Mouse (Mus musculus) heart, embryonic 11.5 days (tissue): ENCODE measurements around the gene Pcsk5. TPM values are rescaled to one million over a fixed set of nuclear protein-coding genes. Genes with fewer than 3 reads are reported as not detected.

Experiments
- ATAC-seq: fragments of 200-750 bp; cut with Nextera tagmentation; replicated peaks from 2 replicates; pipeline ENCODE4 v1.8.0; 2017; ENCODE audit warnings: moderate library complexity; ENCODE audit not compliant: insufficient number of reproducible peaks, low FRiP score, low TSS enrichment
- H3K27ac ChIP-seq: fragments of 300-500 bp; sonication (generic); 2 replicates; pipeline ENCODE4 v1.5.1; 2014; ENCODE audit warnings: mild to moderate bottlenecking, low read depth, low read length
- H3K27me3 ChIP-seq: fragments of 300-500 bp; sonication (generic); 2 replicates; pipeline ENCODE4 v1.6.1; 2014; ENCODE audit warnings: mild to moderate bottlenecking, low read length, mixed read lengths; ENCODE audit not compliant: control insufficient read depth, insufficient read depth
- H3K36me3 ChIP-seq: fragments of 300-500 bp; sonication (generic); 2 replicates; pipeline ENCODE4 v1.6.1; 2014; ENCODE audit warnings: mild to moderate bottlenecking, low read length, moderate library complexity, mixed read lengths; ENCODE audit not compliant: control insufficient read depth, insufficient read depth
- H3K4me1 ChIP-seq: fragments of 300-500 bp; sonication (generic); 2 replicates; pipeline ENCODE4 v1.6.1; 2014; ENCODE audit warnings: low read length; ENCODE audit not compliant: control insufficient read depth, insufficient read depth
- H3K4me2 ChIP-seq: fragments of 300-500 bp; sonication (generic); 2 replicates; pipeline ENCODE4 v1.6.1; 2014; ENCODE audit warnings: mild to moderate bottlenecking, moderate library complexity
- H3K4me3 ChIP-seq: fragments of 300-500 bp; sonication (generic); 2 replicates; pipeline ENCODE4 v1.5.1; 2014; ENCODE audit warnings: low read depth, low read length
- H3K9ac ChIP-seq: fragments of 300-500 bp; sonication (generic); 2 replicates; pipeline ENCODE4 v1.6.1; 2014; ENCODE audit warnings: mild to moderate bottlenecking, low read depth, low read length, moderate library complexity
- H3K9me3 ChIP-seq: fragments of 300-500 bp; sonication (generic); replicated peaks from 2 replicates; pipeline ENCODE4 v1.6.1; 2016; ENCODE audit warnings: low read length; ENCODE audit not compliant: control insufficient read depth
- WGBS: fragments of 180-500 bp; shearing (Covaris S2); extraction: QIAGEN DNeasy Blood & Tissue Kit; methylation state at CpG from one replicate; pipeline ENCODE4 v1.1.7; 2014; ENCODE audit not compliant: insufficient replicate concordance; 5-methylcytosine and 5-hydroxymethylcytosine counted together
- polyA plus RNA-seq: library from polyadenylated mRNA; unstranded; fragments of >200 nt; fragmentation: Nextera tagmentation; extraction: Ambion mirVana; gene quantifications from 2 replicates; pipeline ENCODE4 v1.2.1, GENCODE M21; 2014

Gene Pcsk5
- polyA plus RNA-seq, 1 experiment from 2014 or later, result 22.4 TPM

DNA sequence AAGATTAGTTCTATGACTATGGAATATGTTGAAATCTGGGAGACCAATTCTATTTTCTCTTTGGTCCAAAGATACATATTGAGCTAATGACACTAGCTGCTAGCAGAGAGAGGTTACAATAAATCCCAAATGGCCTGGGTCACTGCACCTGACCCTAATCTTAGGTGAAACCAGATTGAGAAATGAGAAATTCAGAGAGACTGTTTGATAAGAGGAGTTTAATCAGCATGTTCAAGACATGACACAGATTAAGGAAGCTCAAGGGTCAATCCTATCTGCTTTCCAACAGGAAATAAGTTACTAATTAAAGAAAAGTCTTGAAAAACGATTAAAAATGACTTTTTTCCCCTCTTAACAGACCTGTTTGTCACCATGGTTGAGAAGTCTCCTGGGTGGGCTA lies 96.0 kb downstream of the Pcsk5 start:
- no peak for ATAC-seq
- Histone ChIP-seq H3K9me3 (no peaks in the 10 kb centered on the region), H3K4me2 (no peak overlapping the region), H3K27me3 (no peaks in the 10 kb centered on the region), H3K4me1 (no peaks in the 10 kb centered on the region), H3K4me3 (no peak overlapping the region), H3K27ac (no peak overlapping the region), H3K9ac (no peak overlapping the region), H3K36me3 (no peaks in the 10 kb centered on the region)
- WGBS, result 37% methylated on average over 1 of the region's 1 CpGs

DNA sequence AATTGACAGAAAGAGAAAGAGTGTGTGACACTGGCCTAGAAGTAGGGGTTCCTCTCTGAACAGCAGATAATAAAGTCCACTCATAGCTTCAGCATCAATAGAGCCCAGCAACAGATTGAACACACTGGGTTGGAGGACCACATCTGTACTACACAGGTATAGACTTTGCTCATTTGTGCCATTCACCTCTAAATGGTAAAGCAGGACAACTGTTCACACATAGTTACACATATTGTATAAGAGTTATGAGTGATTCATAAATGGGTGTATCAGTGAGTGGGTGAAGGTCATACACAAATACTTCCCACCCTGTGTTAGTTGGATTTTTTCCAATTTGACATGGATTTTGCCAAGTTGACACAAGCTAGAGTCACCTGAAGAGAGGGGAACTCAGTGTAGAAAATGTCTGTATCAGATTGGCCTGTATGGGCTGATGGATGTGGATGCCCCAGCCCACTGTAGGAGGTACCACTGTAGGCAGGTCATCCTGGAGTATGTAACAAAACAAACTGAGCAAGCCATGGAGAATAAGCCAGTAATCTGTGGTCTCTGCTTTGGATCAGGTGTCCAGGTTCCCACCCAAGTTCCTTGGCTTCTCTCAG lies 104.7 kb downstream of the Pcsk5 start:
- H3K9ac ChIP-seq, result no peak overlapping the region
- no peaks in the 10 kb centered on the region for H3K36me3 ChIP-seq
- H3K27ac ChIP-seq, result no peak overlapping the region
- no peak for ATAC-seq
- H3K4me1 ChIP-seq, result no peaks in the 10 kb centered on the region
- H3K4me3 ChIP-seq, result no peak overlapping the region
- H3K27me3 ChIP-seq, result no peaks in the 10 kb centered on the region
- no peaks in the 10 kb centered on the region for H3K9me3 ChIP-seq
- no peak overlapping the region for H3K4me2 ChIP-seq

DNA sequence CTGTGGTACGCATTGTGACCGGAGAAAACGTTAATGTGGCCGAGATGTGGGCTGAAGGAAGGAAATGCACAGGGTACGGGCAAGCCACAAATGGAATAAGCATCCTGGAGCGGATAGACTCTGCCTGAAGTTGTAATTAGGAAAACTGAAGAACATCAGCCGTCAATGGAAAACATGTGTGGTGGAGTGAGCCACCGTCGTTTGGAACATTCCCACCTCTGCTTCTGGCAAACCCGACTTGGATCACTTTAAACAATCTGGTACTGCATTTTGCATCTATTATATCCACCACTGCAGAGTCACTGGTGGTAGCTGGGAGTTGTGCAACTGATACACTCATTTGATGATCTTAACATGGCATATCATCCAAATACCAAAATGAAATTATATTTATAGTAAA lies 120.4 kb downstream of the Pcsk5 start:
- no peak overlapping the region for H3K4me2 ChIP-seq
- H3K4me3 ChIP-seq, result no peak overlapping the region
- H3K36me3 ChIP-seq, result no peaks in the 10 kb centered on the region
- H3K9me3 ChIP-seq, result no peaks in the 10 kb centered on the region
- H3K27me3 ChIP-seq, result no peaks in the 10 kb centered on the region
- 85% methylated on average over 10 of the region's 10 CpGs for WGBS
- H3K9ac ChIP-seq, result no peak overlapping the region
- ATAC-seq, result no peak
- no peak overlapping the region for H3K27ac ChIP-seq
- H3K4me1 ChIP-seq, result peaks cover 15% of the 10 kb centered on the region

DNA sequence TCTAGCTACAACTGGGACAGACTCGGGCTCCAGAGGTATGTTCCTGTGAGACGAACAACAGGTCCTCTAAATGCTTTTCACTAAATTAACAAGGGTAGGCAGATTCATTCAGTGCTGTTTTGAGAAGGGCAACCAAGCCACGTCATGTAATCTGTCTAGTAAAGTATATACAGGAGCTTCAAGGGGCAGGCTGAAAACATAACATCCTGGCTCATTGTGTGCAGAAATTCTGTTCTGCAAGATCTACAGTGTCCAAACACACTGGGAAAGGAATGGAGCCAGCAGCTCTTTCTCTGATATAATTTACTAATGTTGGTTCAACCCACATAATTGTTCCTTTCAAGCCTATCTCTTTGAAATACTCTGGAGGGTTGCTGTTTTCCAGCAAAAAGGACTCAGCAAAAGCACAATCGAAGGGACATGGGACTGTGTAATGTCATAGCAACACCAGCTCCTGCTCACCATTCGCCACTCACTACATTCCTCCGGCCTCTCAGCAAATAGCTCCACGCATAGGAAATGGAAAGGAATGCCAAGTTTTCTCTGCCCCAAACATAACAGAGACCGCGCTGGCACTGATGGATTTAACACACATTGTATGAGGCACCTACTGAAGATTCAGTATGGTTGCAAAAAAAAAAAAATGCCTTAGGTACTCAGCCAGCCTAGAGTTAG lies 122.0 kb downstream of the Pcsk5 start:
- H3K4me1 ChIP-seq, result peaks cover 15% of the 10 kb centered on the region
- 33% methylated on average over 9 of the region's 9 CpGs for WGBS

DNA sequence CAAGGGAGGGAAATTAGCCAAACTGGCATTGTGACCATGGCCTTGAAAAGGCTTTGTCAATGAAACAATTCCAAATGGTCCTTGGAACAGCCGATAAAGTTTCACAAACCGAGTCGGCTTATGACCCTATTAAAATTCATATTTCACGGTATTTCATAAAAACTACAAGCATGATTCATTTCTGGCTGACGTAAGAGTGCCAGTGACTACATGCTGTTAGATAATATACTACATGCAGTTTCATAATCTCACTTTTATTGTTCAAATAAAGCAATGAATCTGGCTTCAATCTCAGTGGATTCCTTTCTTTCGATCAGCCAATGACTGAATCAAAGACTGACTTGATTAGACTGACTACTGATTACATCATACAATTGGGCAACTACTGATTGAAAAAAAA lies 145.8 kb downstream of the Pcsk5 start:
- no peaks in the 10 kb centered on the region for H3K9me3 ChIP-seq
- no peak overlapping the region for H3K27ac ChIP-seq
- no peaks in the 10 kb centered on the region for H3K4me1 ChIP-seq
- H3K27me3 ChIP-seq, result no peaks in the 10 kb centered on the region
- no peaks in the 10 kb centered on the region for H3K36me3 ChIP-seq
- no peak overlapping the region for H3K9ac ChIP-seq
- H3K4me2 ChIP-seq, result no peak overlapping the region
- 95% methylated on average over 6 of the region's 6 CpGs for whole genome bisulfite sequencing
- no peak for ATAC-seq
- no peak overlapping the region for H3K4me3 ChIP-seq

More for the DNA sequence above, 122.0 kb downstream of the Pcsk5 start:
- Histone ChIP-seq H3K36me3 (peaks cover 3% of the 10 kb centered on the region; the same call in 1 of the 2 replicates), H3K27me3 (no peaks in the 10 kb centered on the region), H3K4me3 (no peak overlapping the region), H3K9me3 (no peaks in the 10 kb centered on the region), H3K9ac (no peak overlapping the region), H3K27ac (peak overlapping the region; percentile 46), H3K4me2 (0 out of 2 replicates have a peak overlapping the region, but pooled peaks have one; percentile 1)
- ATAC-seq, result no peak; the same call in 1 of the 2 replicates

DNA sequence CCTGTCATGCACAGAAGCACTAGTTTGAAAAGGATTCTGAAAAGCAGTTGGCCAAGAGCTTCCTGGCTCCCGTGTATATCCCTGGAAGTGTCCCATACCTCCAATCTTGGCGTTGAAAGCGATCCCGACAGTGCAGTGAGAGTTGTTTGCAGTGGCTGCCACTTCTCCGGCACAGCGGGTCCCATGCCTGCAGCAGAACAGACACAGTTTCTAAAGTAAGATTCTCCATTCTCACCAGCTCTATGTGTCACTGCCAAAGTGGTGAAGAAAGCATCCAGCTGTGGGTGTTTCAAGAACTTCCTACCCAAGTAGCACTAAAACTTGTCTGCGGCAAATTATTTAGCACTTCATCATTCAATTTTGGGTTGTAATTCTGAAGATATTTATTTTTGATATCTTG lies 159.1 kb downstream of the Pcsk5 start:
- Histone ChIP-seq H3K9me3 (no peaks in the 10 kb centered on the region), H3K27ac (no peak overlapping the region), H3K4me3 (no peak overlapping the region), H3K4me2 (no peak overlapping the region), H3K4me1 (no peaks in the 10 kb centered on the region), H3K27me3 (no peaks in the 10 kb centered on the region), H3K36me3 (peaks cover 5% of the 10 kb centered on the region; the same call in 1 of the 2 replicates), H3K9ac (no peak overlapping the region)
- WGBS, result 67% methylated on average over 7 of the region's 7 CpGs
- no peak for ATAC-seq

DNA sequence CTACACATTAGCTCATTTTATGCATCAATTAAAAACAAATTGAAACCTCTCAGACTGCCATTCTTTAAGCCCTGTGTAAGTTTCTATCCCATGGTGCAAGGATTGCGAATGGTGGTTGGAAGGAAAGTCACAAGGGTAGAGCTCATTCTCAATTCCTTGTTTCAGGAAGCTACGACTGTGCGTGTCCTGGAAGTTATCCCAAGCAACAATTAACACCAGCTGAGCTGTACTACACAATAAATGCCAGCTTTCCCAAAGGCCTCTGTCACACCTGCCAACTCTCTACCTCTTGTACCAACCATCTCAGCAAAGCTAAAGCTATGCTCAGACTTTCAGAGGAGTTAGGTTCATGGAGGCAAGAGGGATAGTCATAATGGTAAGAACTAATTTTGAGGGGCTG lies 174.8 kb downstream of the Pcsk5 start:
- Histone ChIP-seq H3K36me3 (no peaks in the 10 kb centered on the region), H3K4me1 (no peaks in the 10 kb centered on the region), H3K27me3 (no peaks in the 10 kb centered on the region), H3K4me3 (no peak overlapping the region), H3K27ac (no peak overlapping the region), H3K4me2 (no peak overlapping the region), H3K9ac (no peak overlapping the region), H3K9me3 (no peaks in the 10 kb centered on the region)
- no peak for ATAC-seq
- 88% methylated on average over 3 of the region's 3 CpGs for WGBS

DNA sequence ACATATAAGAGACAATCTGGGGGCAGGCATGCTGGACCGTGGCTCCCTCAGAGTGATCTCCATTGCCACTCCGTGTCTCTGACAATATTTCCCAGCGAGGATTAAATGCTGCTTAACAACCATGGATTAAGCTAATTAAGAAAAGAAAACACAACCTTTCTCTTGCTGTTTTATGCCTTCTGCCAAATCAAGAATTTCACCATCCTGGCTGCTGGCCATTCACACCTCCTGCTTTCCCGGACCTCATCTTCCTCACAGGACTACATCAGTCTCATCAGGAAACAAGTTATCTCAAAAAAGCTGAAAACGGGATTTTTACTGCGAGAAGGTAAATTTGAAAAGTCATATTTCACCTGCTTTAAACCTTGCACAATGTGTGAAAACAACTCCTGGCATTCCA lies 175.2 kb downstream of the Pcsk5 start:
- Histone ChIP-seq H3K9me3 (no peaks in the 10 kb centered on the region), H3K4me1 (no peaks in the 10 kb centered on the region)
- ATAC-seq, result no peak

DNA sequence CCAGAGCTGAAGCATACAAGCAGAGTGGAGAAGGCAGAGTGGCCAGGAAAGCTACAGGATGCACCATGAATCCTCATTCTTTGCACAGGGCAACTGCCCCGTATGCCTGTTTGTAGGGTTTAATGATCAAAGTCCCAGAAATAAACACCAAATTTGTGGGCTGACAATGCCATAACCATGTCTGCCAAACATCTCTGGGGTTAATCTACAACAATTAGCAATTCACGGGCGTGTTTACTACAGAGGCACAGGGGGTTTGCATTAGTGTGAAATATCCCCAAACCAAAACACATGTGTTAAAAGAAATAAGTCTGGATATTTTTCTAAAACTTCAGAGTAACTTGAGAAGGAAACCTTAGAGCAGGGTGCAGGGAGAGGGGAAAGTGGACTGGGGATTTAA lies 178.1 kb downstream of the Pcsk5 start:
- Histone ChIP-seq H3K4me1 (no peaks in the 10 kb centered on the region), H3K27ac (no peak overlapping the region), H3K9me3 (no peaks in the 10 kb centered on the region), H3K36me3 (no peaks in the 10 kb centered on the region), H3K4me2 (no peak overlapping the region), H3K27me3 (no peaks in the 10 kb centered on the region), H3K9ac (no peak overlapping the region), H3K4me3 (no peak overlapping the region)
- no peak for ATAC-seq
- WGBS, result 72% methylated on average over 3 of the region's 3 CpGs

More for the DNA sequence above, 175.2 kb downstream of the Pcsk5 start:
- no peak overlapping the region for H3K4me2 ChIP-seq
- no peak overlapping the region for H3K27ac ChIP-seq
- H3K27me3 ChIP-seq, result no peaks in the 10 kb centered on the region
- no peak overlapping the region for H3K4me3 ChIP-seq
- WGBS, result 82% methylated on average over 6 of the region's 6 CpGs
- no peaks in the 10 kb centered on the region for H3K36me3 ChIP-seq
- no peak overlapping the region for H3K9ac ChIP-seq
